Mouse (Mus musculus): ENCODE data around the gene Krt31.

Gene Krt31

GRCm38 (mm10) chr11:100050451-100050850, at the start of gene Krt31:
Gene Krt31 (minus strand): TSS chr11:100050551.
- no peak for DNase-seq

DNA sequence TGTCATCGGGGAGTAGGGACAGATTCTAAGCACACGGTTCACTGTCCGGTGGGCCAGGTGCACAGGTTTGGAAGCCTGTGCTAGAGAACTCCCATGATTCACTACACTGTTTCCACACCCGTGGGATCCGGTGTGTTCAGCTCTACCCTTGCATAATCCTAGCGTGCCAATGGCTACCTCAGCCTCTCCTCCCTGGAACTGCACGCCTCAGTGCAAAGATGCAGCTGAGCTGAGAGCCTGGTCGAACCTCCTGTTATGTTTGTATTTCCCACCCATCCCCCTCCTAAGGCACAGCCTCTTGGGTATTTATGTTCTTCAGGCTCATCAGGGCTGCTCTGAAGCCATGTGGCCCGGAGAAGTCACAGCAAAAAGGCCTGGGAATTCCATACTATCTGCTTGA, 47.5 kb upstream of the Krt31 start:
- DNase-seq, result no peak

DNA sequence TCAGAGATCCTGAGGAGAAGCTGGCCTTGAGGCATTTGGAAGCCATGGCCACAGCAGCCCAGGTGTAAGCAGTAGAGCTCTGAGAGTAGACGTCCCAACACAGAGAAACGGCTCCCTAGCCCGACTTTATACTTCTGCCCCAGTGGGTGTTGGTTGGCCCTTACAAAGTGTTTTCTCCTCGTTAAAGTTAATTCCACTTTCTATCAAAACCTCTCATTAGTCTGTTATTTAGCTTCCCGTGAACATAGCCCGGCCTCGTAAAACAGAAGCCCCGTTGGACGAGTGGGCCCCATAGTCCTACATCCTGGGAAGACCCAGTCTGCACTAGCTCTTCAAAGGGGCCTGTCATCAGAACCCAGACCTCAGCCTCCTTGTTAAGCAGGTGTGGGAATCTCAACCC, 45.8 kb upstream of the Krt31 start, which contains the start of gene Krt35:
TSS of gene Krt35 (minus strand) at position 101 of the 400 bp plus-strand sequence.
- no peak for DNase-seq

DNA sequence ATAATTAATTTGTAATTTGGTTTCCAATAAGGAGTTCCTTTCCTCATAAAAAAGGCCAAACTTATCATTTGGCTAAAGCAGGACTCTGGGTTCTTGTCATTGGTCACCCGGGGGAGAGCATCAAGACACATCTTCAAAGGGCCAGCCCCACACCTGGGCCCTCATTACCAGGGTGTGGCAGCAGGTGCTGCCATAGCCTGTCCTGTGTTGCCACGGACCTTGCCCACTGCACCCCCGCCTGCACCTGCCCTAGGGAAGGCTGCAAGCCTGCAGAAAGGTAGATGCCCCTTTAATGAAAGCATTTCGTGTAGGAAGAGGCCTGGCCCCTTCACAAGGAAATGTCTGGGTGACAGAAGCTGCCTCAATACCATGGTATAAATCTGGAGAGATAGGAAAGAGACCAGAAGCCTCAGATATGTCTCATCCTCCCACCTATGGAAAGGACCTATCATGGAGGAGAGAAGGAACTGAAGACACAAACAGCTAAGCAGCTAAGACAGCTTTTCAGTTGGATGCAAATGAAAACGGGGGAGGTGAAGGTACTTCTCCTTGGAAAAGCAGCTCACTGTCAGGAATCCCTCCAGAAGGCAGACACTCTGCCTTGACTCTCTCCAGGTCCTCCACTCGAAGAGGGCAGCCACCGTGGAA, 38.2 kb upstream of the Krt31 start:
- no peak for DNase-seq

DNA sequence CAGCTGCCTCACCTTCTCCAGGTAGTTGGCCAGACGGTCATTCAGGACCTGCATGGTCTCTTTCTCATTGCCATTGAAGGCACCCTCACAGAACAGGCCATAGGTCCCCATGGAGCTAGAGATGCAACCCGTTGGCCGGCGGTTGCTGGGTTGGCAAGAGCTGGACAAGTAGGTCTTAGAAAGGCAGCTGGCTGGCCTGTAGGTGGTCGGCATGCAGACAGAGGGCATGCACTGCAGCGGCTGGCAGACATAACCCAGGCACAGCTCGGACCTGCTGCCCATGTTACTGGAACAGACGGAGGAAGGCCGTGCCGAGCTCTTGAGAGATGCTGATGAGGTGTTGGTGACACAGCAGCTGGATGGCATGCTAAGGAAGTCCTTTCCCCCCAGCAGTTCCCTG, 37.5 kb upstream of the Krt31 start, which contains the start of gene Krt32:
TSS of gene Krt32 (minus strand) at position 366 of the 400 bp plus-strand sequence.
- no peak for DNase-seq

DNA sequence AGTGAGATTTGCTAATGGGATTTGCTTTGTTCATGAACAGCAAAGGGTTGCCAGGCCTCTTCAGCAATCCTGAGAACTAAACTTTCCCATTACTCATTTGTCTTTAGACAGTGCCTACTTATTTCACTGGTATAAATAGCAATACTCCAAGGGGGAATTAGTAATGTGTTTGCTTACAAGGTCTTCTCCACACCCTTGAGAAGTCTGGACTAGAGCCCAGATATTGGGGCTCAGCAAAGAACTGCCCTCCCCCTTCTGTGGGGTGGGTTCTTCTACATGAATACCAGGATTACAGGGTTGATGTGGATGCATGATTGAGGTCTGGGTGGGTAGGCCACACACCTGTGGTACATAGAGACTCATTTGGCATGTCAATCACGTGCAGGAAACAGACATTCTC, 23.5 kb upstream of the Krt31 start:
- DNase-seq, result no peak

DNA sequence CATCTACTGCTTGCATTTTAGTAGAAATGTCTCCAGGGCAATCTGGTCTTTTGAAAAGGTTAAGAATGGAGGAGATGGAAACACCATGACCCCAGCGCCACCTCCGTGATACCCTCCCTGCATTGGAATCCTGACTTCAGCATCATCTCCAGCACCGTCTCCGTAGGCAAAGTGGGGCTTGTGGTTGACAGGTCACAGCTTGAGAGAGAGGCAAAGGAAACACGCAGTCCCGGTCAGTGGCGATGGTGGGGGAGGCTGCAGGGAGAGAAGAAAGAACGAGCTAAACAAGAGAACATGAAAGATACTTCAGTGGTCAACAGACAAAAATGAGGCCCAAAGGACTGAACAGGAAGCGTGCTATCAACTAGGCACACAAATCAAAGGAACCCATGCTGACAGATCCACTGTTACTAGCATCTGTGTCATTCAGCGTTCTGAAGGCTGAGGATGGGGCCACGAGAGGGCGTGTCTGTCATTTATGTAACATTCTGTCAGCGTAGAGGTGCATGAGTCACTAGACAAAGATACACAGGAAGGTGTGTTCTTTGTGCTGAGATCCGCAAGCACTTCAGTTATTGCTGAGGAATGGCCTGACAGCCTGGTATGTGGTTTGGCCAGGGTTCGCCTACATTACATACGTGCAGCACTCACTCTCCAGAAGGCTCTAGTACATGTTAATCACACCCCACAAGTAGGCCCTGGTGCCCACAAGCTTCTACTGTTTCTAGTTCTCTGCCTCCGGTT, 17.1 kb upstream of the Krt31 start:
- no peak for DNase-seq

GRCm38 (mm10) chr11:100066236-100067010, 16.1 kb upstream of the Krt31 start:
- peak; percentile 15 to 35 for DNase-seq

DNA sequence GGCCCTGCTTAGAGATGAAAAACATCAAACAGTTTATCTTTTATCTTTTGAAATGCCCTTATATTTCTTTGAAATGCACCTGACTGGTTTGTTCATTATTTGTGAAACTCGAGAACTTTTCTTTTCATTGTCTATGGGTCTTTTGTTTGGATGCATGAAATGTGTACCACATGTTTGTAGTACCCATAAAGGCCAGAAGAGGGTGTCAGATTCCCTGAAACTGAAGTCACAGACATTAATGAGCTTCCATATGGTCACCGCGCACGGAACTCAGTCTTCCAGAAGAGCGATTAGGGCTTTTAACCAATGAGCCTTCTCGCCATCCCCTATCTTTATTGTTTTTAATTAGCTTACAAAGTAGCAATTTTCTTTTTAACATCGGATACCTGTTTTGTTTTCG, 8.5 kb upstream of the Krt31 start:
- no peak for DNase-seq

DNA sequence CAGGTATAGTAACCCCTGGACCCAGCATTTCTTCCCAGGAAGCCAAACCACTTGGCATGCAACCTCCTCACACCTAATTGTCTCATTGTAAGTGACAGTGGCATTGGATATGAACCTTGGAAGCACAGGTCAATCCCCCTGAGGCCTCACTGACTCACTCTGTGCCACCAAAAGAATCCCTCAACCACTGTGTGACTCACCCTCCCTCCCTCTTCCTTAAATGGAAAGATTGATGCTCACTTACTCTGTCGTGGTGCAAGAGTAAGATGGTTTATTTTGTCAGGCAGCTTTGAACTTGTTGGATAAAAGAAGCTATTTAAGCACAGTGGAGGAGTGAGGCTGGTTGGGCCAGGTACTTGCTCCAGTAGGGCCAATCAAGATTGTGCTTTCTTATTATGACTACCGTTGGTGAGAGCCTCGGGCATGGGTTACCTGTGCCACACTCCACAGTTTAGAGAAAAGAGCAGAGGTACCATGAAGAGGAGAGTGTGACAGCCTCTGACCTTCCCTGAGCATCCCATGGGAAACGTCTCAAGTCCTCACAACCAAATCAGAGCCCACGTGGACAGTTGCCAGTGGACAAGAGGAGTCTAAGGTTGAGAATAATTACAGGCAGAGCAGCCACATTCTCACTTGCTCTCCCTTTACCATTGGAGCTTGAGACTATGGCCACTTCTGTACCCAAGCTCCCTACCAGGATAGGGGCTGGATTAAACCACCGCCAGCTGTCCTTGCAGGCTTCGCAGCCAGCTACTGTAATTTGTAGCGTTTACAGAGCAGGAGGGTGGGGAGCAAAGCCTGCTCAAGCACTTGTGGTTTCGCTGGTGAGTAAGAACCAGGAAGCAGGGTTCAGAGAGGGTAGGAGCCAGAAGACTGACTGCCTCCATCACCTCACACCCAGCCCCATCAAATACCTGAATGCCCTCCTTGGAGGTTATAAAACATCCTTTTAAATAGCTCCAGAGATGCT, 5.6 kb upstream of the Krt31 start:
- DNase-seq, result no peak

- no peak for DNase-seq
Observed at GRCm38 (mm10) chr11:100047193-100047592, 3.2 kb downstream of the Krt31 start.

DNA sequence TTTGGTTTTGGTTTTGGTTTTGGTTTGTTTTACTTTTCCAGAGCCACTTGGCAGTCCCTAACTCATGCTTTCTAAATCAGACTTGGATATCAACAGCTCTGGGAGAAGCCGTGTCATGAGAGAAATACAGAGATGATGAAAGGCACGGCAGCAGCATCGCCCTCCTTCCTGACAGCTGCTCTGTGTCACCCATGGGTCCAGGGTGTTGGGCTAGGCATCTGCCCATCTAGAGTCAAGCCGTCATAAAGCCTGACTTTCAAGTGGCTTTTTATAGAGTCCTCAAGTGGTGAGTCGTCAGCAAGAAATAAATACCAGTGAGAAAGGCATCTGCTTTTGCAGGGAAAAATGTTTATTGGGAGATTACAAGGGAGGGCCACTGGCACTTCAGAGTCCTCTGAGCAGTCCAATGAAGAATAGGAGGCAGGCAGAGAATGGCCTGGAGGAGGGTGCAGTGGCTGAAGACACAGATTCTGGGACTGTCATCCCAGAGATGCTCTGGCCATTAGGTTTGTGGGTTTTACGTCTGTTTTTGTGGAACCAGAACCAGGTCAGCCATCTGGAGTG, 4.0 kb downstream of the Krt31 start:
- DNase-seq, result no peak

GRCm38 (mm10) chr11:100041454-100041853, 8.9 kb downstream of the Krt31 start, which contains the start of gene Krt34:
Gene Krt34 (minus strand): TSS chr11:100041554.
- no peak for DNase-seq

- DNase-seq, result no peak
Observed at GRCm38 (mm10) chr11:100029768-100030167, 20.6 kb downstream of the Krt31 start, which contains the start of gene Krt33b. Gene Krt33b (minus strand): TSS chr11:100029868.

- DNase-seq, result no peak
Observed at GRCm38 (mm10) chr11:100021438-100021837, 28.9 kb downstream of the Krt31 start.

DNA sequence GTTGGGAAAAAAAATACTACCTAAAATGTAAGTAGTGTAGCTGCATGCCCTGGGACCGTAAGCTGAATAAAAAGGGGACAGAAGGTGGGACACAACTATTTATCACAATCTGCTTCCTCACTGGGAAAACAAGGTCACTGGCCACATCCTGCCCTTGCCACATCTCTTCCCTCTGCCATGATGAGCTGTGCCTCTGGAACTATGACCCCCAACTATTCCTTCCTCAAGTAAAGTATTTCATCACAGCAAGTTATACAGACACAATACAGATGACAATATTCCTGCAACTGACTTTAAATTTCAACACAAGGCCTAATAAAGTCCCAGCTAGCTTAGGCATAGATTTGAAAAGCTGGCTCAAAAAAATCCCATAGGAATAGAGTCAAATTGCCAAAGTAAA, 30.9 kb downstream of the Krt31 start:
- no peak for DNase-seq

- DNase-seq, result no peak
Observed at GRCm38 (mm10) chr11:100016112-100016511, 34.2 kb downstream of the Krt31 start, which contains the start of gene Krt33a. Gene Krt33a (minus strand): TSS chr11:100016212.

DNA sequence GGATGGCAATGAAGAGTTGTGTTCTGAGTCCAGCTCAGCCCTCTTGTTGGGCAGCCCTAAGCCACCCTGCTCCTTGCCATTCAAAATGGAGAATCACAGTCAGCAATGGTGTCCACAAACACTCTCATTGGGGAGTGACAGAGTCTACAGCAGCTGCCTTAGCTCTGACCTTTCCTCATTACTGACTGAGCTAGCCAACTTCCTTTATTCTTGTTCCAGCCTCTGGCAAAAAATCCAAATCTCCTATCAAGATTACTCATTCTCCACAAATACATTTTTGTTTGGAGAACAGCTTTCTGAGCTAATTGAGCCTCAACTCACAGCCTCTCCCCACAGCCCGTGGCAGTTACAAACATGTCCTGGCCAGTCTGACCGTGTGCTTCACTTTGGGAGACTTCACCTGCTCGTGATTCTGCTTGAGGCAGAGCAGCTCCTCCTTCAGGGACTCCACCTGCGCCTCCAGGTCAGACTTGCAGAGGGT, 36.6 kb downstream of the Krt31 start:
- no peak for DNase-seq

DNA sequence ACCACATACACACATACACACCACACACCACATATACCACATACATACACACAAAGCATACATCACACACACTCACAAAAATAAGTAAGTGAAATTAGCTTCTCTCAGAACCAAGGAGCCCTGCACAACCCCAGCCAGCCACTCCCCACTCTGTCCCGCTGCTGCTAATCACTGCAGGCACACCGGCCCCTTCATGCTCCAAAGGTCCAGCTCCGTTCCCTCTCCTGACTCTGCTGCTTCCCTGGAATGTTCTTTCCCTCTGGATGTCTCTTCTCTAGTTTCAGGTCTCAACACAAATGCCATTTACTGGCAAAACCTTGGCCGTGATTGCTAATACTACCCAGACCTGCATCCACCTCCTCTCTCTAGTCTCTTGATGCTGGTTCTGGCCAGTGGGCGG, 39.7 kb downstream of the Krt31 start:
- no peak for DNase-seq

DNA sequence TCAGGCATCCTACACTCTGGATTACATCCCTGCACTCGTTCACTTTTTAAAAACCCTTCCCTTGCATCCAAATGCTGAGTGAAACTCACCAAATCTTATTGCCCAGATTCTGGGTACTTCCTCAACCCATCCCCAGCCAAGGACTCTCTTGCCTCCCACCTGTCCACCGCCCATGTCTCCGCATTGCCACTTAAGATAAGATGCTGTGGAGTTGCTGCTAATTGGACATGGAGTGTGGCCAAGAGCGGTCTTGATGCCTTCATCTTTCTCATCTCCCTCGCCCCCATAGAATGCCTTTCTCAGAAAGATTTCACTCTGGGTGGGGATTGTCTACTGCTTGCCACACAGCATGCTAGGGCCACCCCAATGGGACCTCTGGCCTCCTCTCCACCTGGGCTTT, 42.0 kb downstream of the Krt31 start:
- DNase-seq, result no peak

DNA sequence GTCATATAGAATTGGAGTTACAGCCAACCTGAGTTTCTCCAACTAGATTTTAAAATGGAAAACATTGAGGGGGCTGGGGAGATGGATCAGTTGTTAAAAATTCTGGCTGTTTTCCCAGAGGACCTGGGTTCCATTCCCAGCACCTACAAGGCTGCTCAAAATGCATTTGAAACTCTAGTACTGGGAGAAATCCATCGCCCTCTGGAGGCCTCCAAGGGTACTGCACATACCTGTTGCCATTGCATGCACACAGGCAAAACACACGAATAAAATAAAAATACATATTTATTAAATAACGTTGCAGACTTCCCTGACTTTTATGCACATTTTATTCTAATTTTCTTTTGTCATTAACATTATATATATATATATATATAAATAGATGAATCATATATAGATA, 43.7 kb downstream of the Krt31 start:
- no peak for DNase-seq

DNA sequence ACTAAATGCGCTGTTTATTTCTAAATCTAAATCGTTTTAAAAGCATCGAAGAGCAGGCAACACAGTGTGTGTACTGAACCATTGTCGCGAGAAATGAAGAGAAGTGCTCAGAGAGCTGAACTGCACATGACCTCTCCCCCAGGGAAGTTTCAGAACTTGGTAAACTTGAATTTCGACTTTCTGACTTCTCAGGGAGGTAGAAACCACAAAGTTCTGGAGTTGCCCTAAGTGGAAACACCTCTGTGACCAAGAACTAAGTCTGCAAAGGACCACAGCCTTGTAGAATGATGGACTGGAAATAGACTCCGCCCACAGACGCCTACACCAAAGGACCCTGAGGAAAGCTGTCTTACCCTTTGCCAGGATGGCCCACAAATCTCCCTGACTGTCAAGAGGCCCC, 44.4 kb downstream of the Krt31 start:
- DNase-seq, result no peak

All from cerebellum, postnatal 25 days (tissue).